Mouse (Mus musculus) retina, embryonic 14.5 days (tissue): ENCODE data around the gene Fam71e1.
A peak's percentile ranks its signal among the peaks of the same experiment; 100 is the strongest.

Experiments used
- DNase-seq: peaks from one replicate; pipeline ENCODE4 v3.0.0-alpha.2; 2015; ENCODE audit warnings: low spot score

Gene Fam71e1

GRCm38 (mm10) chr7:44534656-44535441, 38.5 kb downstream of the Fam71e1 start:
- DNase-seq: no peak

- no peak for DNase-seq
Measured at GRCm38 (mm10) chr7:44535657-44536589, 39.5 kb downstream of the Fam71e1 start.

GRCm38 (mm10) chr7:44536590-44536968, 40.2 kb downstream of the Fam71e1 start:
- no peak for DNase-seq

- no peak for DNase-seq
Measured at GRCm38 (mm10) chr7:44537009-44537408, 40.6 kb downstream of the Fam71e1 start.

GRCm38 (mm10) chr7:44537496-44537895, 41.1 kb downstream of the Fam71e1 start:
- DNase-seq: no peak

GRCm38 (mm10) chr7:44538756-44539624, 42.6 kb downstream of the Fam71e1 start:
- DNase-seq: no peak

- DNase-seq: no peak
Measured at GRCm38 (mm10) chr7:44542555-44542954, 46.2 kb downstream of the Fam71e1 start.

- DNase-seq: no peak
Measured at GRCm38 (mm10) chr7:44543071-44543470, 46.7 kb downstream of the Fam71e1 start.

- DNase-seq: no peak
Measured at GRCm38 (mm10) chr7:44546274-44546673, 49.9 kb downstream of the Fam71e1 start.

GRCm38 (mm10) chr7:44547041-44547440, 50.7 kb downstream of the Fam71e1 start:
- no peak for DNase-seq

GRCm38 (mm10) chr7:44547725-44548124, 51.3 kb downstream of the Fam71e1 start:
- no peak for DNase-seq

- DNase-seq: peak; percentile 100
Measured at GRCm38 (mm10) chr7:44548497-44549087, 52.2 kb downstream of the Fam71e1 start, which contains the start of gene Pold1. Pold1 (minus strand) TSS chr7:44548849.

- DNase-seq: no peak
Measured at GRCm38 (mm10) chr7:44549621-44550408, 53.4 kb downstream of the Fam71e1 start.

- no peak for DNase-seq
Measured at GRCm38 (mm10) chr7:44550409-44550678, 54.0 kb downstream of the Fam71e1 start.
